Mouse (Mus musculus): ENCODE results near the gene Gm8978. TPM values are rescaled to one million over a fixed set of nuclear protein-coding genes. Genes with fewer than 3 reads are reported as not detected.
"Not testable (repeated sequence)": the region's sequence is repeated elsewhere in the genome, so short reads cannot be mapped to it uniquely, and the experiment has no call there.

The Gm8978 gene
- not detected in 2 replicates for polyA plus RNA-seq (2014; fragmentation: Nextera tagmentation; extraction: Ambion mirVana)

DNA sequence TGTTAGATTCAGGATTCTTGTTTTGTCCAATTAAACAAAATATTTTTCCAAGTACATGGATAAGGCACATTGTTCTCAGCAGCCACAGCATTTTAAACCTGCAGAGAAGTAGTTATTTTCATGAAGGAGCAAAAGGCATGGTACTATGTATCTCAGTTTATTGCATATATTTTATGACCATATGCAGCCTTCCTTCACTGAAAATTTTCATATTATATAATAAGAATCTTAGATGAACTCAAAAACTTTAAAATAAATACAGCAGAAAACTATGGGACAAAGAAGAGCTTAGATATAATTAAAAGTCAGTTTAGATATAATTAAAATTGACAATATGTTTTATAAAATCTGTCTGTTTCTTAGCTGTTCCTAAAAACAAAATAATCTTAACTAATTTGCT, at the start of gene Gm8978:
TSS of gene Gm8978 (minus strand) at position 101 of the 400 bp plus-strand sequence.
- H3K9me3 ChIP-seq (replicated peaks; ENCODE audit: control insufficient read depth, low read length); H3K4me1 ChIP-seq (ENCODE audit: control insufficient read depth, insufficient read depth, low read length); ATAC-seq (replicated peaks; ENCODE audit: insufficient number of reproducible peaks, low FRiP score, low TSS enrichment, low read depth); H3K4me3 ChIP-seq (ENCODE audit: low read depth, low read length); H3K27ac ChIP-seq (replicated peaks; ENCODE audit: low read depth, low read length); H3K36me3 ChIP-seq (replicated peaks; ENCODE audit: control insufficient read depth, insufficient read depth, low read depth, low read length); H3K9ac ChIP-seq (replicated peaks; ENCODE audit: low read length); H3K27me3 ChIP-seq (ENCODE audit: control insufficient read depth, insufficient read depth, low read length); DNase-seq (ENCODE audit: low spot score); H3K4me2 ChIP-seq (ENCODE audit: low read depth, low read length): not testable (repeated sequence)

DNA sequence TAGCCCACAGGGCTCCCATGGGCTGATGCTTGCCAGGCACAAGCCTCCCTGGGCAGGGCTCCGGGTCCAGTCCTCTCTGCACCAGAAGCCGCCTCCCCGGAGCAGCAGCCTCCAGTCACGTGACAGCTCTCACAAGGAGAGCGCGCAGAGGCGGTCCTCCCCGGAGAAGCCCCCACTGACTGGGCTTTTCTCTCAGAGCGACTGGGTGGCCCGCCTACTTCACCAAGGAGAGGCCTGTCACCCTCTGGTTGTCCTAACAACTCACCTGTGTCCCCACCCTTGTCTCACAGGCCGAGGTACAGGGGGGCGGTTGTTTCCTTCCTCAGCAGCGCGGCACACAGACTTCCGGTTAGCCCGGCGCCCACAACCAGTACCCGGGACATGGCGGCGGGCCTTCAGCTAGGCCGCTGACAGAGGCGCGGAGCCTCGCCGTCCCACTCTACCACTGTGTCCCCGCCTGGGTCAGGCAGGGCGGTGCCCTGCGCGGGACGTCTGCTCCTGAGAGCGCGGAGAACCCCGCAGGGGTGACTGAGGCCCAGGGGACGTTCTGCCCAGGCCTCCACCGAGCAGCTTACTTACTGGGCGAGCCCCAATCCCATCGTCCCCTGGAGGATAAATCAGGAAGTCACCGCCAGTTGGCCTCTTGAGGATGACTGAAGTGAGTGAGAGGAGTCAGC, 35.3 kb downstream of the Gm8978 start:
- H3K27ac ChIP-seq (replicated peaks; ENCODE audit: low read depth, low read length); H3K4me1 ChIP-seq (ENCODE audit: control insufficient read depth, insufficient read depth, low read length); H3K36me3 ChIP-seq (replicated peaks; ENCODE audit: control insufficient read depth, insufficient read depth, low read depth, low read length); H3K27me3 ChIP-seq (ENCODE audit: control insufficient read depth, insufficient read depth, low read length); H3K9me3 ChIP-seq (replicated peaks; ENCODE audit: control insufficient read depth, low read length): not testable (repeated sequence)
- DNase-seq (ENCODE audit: low spot score) (peak; percentile 74), ATAC-seq (replicated peaks; ENCODE audit: insufficient number of reproducible peaks, low FRiP score, low TSS enrichment, low read depth) (peak; percentile 99)
- 0 out of 2 replicates have a peak overlapping the region, but pooled peaks have one; percentile 32 for H3K9ac ChIP-seq (replicated peaks; ENCODE audit: low read length)
- H3K4me2 ChIP-seq (ENCODE audit: low read depth, low read length), result peak overlapping the region; percentile 22; the same call in 1 of the 2 replicates
- H3K4me3 ChIP-seq (ENCODE audit: low read depth, low read length), result peak overlapping the region; percentile 29
- WGBS, result 4% methylated on average over 10 of the region's 38 CpGs

- DNase-seq (ENCODE audit: low spot score); H3K9me3 ChIP-seq (replicated peaks; ENCODE audit: control insufficient read depth, low read length); H3K27me3 ChIP-seq (ENCODE audit: control insufficient read depth, insufficient read depth, low read length); H3K4me2 ChIP-seq (ENCODE audit: low read depth, low read length); H3K4me3 ChIP-seq (ENCODE audit: low read depth, low read length); H3K36me3 ChIP-seq (replicated peaks; ENCODE audit: control insufficient read depth, insufficient read depth, low read depth, low read length); ATAC-seq (replicated peaks; ENCODE audit: insufficient number of reproducible peaks, low FRiP score, low TSS enrichment, low read depth); H3K4me1 ChIP-seq (ENCODE audit: control insufficient read depth, insufficient read depth, low read length); H3K9ac ChIP-seq (replicated peaks; ENCODE audit: low read length); H3K27ac ChIP-seq (replicated peaks; ENCODE audit: low read depth, low read length): not testable (repeated sequence)
- 79% methylated on average over 5 of the region's 5 CpGs for WGBS
Observed at GRCm38 (mm10) chr19:33568551-33568950, 56.5 kb downstream of the Gm8978 start.

Small RNA genes lying within 50 kb of the gene (microRNA-seq; reads per million reads assigned to microRNA genes)
- not detected for gene Gm27440 (ENCODE audit: borderline number of aligned reads)

Other genes starting within 250 kb of the Gm8978 start
- gene Rnls, start 233.0 kb downstream of the Gm8978 start, polyA plus RNA-seq (2014; fragmentation: Nextera tagmentation; extraction: Ambion mirVana), result 4.7 and 6.0 TPM in 2 replicates
- gene Lipo4, start 107.5 kb downstream of the Gm8978 start, polyA plus RNA-seq (2014; fragmentation: Nextera tagmentation; extraction: Ambion mirVana), result not detected in 2 replicates
- gene Lipo2, start 126.1 kb upstream of the Gm8978 start, polyA plus RNA-seq (2014; fragmentation: Nextera tagmentation; extraction: Ambion mirVana), result 0.27 and 0.63 TPM in 2 replicates
- 10.1 and 11.9 TPM in 2 replicates for gene Lipo3, start 136.7 kb upstream of the Gm8978 start, polyA plus RNA-seq (2014; fragmentation: Nextera tagmentation; extraction: Ambion mirVana)
- gene Lipo1, start 162.2 kb upstream of the Gm8978 start, polyA plus RNA-seq (2014; fragmentation: Nextera tagmentation; extraction: Ambion mirVana), result not detected in 2 replicates

Data from embryonic facial prominence, embryonic 11.5 days (tissue).